Mouse (Mus musculus) gastrocnemius, adult 2 months (tissue): ENCODE results near the gene Gm20388. TPM values are rescaled to one million over a fixed set of nuclear protein-coding genes. Genes with fewer than 3 reads are reported as not detected.

Source experiments
- DNase-seq: peaks from one replicate; pipeline ENCODE4 v3.0.0; 2022
- H3K27ac ChIP-seq: fragments of 200-600 bp; 2 replicates; pipeline ENCODE4 v1.8.1; 2022; ENCODE audit warnings: mild to moderate bottlenecking
- H3K4me3 ChIP-seq: fragments of 200-600 bp; 2 replicates; pipeline ENCODE4 v1.8.1; 2022; ENCODE audit warnings: mild to moderate bottlenecking, moderate library complexity
- CTCF ChIP-seq: fragments of 200-600 bp; IDR thresholded peaks from 2 replicates; pipeline ENCODE4 v1.8.1; 2022; ENCODE audit warnings: antibody characterized with exemption, mild to moderate bottlenecking, moderate library complexity
- intact Hi-C: fragments of 180-260 bp; cut with DNase I; formaldehyde crosslinking; loops from one replicate; pipeline ENCODE4 v1.15.1; 2025
- total RNA-seq, 2 experiments: library from RNA; stranded (reverse); gene quantifications; 2 replicates each; pipeline ENCODE4 v1.2.3; 2021

Gene Gm20388
- total RNA-seq, 2 experiments from 2014 or later = 6.1 to 15.0 TPM

DNA sequence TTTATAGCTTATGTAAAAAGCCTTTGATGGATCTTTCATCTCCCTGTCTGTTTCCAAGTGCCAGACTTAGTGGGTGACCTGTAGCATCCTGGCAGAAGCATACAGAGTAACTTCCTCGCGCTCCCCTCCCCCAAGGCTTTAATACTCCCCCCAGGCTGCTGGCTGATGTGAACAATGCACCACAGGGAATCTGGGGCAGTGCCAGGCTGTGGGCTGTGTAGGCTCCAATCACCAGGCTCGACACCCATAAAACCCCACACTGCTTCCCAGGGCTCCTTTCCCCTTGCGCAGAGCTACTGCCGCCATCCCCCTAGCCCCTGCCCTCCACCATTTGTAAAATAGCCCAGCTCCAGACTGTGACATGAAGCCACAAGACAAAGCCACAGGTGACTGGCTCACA lies 257.2 kb downstream of the Gm20388 start:
- intact Hi-C loops = no loop called here
- no peak for TF ChIP-seq CTCF

DNA sequence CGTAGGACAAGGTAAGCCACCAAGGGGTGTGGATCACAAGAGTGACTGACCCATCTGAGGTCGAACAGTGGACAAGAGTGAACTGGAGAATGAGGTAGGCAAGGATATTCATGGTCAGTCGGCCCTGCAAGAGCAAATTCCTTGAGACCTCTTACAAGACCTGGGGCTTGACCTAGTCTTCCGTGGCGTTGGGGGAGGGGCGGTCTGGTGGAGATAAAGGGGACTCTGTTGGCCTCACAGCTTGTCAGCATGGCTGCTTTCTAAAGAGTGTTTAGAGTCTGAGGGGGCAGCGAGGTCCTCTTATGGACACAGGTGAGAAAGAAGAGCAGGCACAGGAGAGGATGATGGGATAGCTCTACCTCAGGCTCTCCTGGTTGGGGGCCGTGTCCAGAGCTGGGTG lies 258.5 kb downstream of the Gm20388 start:
- intact Hi-C loops = no loop called here
- no peak for TF ChIP-seq CTCF
- DNase-seq = no peak
- H3K27ac ChIP-seq = no peak overlapping the region
- no peak overlapping the region for H3K4me3 ChIP-seq

More for the DNA sequence above, 257.2 kb downstream of the Gm20388 start:
- Histone ChIP-seq H3K4me3 (no peak overlapping the region), H3K27ac (no peak overlapping the region)
- no peak for DNase-seq

DNA sequence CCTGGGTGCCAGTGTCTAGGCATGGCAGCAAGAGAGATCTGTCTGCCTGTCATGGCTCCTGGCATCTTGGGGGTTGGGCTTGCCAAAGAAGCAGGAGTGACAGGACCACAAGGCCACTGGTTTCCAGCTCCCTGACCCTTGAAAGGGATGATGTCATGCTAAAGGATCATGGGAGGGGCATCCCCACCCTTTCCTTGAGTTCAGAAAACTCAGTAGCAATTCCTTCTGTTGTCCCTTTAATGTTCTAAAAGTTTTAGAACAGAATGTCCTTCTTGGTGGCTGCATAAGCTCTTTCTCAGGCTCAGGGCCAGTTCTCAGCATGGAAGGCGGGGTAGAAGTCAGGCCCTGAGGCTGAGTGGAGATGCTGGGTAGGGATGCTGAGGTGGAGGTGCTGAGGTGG lies 262.6 kb downstream of the Gm20388 start:
- intact Hi-C loops = no loop called here
- no peak for TF ChIP-seq CTCF
- H3K4me3 ChIP-seq = no peak overlapping the region

DNA sequence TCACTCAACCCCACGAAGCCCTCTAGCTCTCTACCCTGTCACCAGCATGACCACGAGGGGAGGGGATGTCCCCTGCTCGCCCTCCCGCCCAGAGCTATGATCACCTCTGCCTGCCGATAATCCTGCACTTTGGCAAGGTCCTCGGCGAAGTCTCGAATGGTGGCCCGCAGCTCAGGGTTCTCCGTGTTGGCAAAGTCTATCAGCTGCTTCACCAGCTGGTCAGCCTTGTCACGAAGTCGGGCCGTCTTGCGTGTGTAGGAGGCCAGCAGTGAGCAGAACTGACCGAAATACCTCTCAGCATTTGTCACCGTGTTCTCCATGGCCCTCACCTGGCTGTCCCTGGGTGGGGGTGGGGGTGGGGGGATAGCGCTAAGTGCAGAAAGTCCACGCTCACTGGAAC lies 264.0 kb downstream of the Gm20388 start:
- Histone ChIP-seq H3K27ac (no peak overlapping the region), H3K4me3 (no peak overlapping the region)
- intact Hi-C loops = loop anchor here (5.0 kb wide), 2 partner anchors 93 to 423 kb away; no protein-coding TSS in a partner anchor
- no peak for TF ChIP-seq CTCF
- DNase-seq = no peak

More for the DNA sequence above, 262.6 kb downstream of the Gm20388 start:
- DNase-seq = no peak
- H3K27ac ChIP-seq = no peak overlapping the region

DNA sequence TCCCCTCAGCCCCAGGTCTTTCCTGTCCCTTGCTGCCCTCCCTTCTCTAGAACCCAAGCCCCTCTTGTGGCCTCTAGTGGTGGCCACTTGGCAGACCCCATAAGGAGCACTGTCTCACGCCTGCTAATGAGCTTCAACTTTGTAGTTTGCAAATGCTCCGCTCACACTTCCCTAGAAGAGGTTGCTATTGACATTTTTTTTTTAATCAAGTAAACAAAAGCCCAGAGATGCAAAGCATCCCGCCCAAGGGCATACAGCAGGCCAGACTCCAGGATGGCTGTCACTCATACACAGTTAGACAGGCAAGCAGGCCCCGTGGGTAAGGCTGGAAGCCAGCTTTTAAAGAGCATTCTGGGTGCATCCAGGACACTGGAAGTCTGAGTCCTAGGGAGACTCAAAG lies 266.0 kb downstream of the Gm20388 start:
- TF ChIP-seq CTCF = no peak
- intact Hi-C loops = loop anchor here (5.0 kb wide), 2 partner anchors 91 to 421 kb away; no protein-coding TSS in a partner anchor
- H3K4me3 ChIP-seq = no peak overlapping the region
- DNase-seq = no peak
- H3K27ac ChIP-seq = no peak overlapping the region

DNA sequence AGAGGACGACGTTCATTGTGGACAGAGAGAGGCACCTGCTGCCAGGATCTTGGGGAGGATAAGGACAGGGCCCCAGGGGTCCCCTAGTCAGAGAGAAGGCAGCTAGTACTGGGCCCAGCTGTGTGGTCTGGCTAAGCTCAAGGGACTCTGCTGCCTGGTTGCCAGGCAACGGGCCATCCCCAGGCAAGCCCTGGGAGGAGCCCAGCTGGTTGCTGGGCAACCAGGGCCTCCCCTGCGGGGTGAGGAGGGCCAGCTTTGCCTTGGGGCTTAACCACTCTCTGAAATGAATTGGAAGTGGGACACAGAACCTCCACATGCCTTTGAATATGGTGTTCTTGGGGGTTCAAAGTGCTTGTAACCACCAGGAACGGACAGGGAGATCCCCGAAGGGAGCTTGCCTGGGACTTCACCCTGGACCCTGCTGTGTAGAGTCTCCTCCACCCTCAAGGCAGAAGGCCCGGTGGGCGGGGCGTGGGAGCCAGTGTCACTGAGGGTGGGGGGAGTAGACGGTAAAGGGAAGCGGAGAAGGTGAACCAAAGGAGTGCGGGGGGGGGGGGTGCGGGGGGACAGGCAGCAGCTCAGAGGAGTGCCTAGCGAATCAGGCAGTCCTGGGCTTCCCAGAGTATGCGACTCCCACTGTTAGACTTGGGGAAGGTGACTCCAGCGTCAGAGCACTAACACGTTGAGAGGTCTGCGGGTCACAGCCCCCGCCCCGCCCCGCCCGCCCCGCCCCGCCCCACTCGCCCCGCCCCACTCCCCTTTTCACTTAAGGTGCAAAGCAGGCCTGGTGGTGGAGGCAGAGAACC lies 266.9 kb downstream of the Gm20388 start, which contains the start of gene Fam92b:
Fam92b (minus strand) TSS at position 149 of the 806 bp plus-strand sequence.
- no peak within 1 kb of the TSS for H3K4me3 ChIP-seq
- TF ChIP-seq CTCF = no peak
- H3K27ac ChIP-seq = no peak within 1 kb of the TSS
- DNase-seq = peak; percentile 61
- intact Hi-C loops = loop anchor here (5.0 kb wide), 2 partner anchors 90 to 420 kb away; no protein-coding TSS in a partner anchor

DNA sequence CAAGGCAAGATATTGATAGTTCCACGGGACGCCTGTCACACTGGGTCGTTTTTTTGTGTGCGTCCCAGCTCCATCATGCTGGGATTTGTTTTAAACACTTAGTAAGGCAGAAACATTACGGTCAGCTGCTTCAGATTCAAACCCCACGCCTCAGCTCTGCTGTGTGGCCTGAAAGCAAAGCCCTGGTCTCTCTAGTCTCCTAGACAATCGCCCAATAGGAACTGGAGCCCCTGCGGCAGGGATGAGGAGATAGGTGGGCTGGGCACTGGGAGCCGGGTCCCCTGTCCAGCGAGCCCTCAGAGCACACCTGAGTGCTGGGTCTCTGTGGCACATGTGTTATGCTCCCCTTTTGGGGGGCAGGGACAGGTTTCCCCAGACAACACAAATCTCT lies 267.5 kb downstream of the Gm20388 start:
- no peak for TF ChIP-seq CTCF
- no peak for DNase-seq
- H3K27ac ChIP-seq = no peak overlapping the region
- no peak overlapping the region for H3K4me3 ChIP-seq
- intact Hi-C loops = loop anchor here (5.0 kb wide), 2 partner anchors 89 to 419 kb away; no protein-coding TSS in a partner anchor

DNA sequence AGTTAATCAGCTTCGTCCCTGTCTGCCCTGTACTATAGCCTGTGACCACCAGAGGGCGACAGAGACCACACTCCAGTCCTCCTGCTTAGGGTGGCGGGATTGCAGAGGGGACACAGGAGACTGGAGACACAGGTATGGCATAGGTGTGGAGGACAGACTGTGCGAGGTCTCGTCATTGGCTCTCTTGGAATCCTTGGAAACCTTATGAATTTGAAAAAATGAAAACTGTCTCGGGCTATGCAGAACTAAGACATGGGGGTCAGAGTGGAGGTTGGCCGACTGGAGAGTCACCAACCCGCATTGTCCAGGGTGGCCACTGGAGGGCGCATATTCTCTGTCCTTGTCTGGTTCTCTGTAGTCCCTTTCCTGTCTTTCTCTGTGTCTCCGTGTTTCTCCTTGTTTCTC lies 268.4 kb downstream of the Gm20388 start:
- intact Hi-C loops = loop anchor here (1.0 to 5.0 kb wide), 4 partner anchors 88 to 439 kb away; no protein-coding TSS in a partner anchor
- peak; percentile 90 for DNase-seq
- Histone ChIP-seq H3K4me3 (peak overlapping the region; percentile 58), H3K27ac (peak overlapping the region; percentile 54; the same call in 1 of the 2 replicates)
- peak; percentile 79 for TF ChIP-seq CTCF

DNA sequence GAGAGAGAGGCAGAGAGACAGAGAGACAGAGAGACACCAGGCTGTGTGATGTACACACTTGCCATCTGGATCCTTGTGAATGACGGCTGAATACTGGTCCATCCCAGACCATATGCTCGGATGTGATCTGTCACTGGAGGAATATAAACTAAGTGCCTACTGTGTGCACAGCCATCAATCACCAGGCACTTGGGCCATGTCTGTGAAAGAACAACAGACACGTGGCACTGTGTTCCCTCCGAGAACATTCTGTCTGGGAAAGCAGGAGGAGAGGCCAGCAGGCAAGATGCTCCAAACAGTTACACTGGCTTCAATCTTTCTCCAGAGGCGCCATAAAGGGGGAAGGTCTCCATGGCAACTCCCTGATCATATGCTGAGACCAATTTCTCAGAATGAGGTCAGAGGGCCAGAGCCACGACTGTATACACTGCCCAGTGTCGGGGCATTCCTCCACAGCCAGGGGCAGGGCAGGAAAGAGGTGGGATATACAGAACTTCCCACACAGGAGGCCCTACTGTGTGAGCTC lies 269.9 kb downstream of the Gm20388 start:
- H3K4me3 ChIP-seq = no peak overlapping the region
- DNase-seq = no peak
- H3K27ac ChIP-seq = no peak overlapping the region
- no peak for TF ChIP-seq CTCF
- intact Hi-C loops = loop anchor here (2.0 to 5.0 kb wide), 2 partner anchors 30 to 62 kb away; no protein-coding TSS in a partner anchor

DNA sequence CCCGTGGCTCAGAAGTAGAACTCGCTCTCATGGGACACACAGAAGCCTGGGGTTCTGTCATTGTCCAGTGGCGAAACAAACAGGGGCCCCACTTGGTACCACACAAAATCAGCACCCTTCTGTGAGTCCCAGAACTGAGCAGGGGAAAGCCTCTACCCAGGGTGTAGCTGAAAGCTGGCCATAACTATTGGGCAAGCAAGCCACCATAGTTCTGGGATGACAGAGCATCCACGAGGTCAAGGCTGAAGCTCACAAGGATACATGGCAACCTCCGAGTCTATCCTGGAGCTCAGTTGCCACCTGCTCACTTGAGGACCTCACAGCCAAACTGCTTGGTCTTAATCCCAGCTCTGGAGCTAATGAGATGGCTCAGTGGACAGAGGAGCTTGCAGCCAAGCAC lies 270.6 kb downstream of the Gm20388 start:
- intact Hi-C loops = loop anchor here (2.0 to 5.0 kb wide), 2 partner anchors 30 to 61 kb away; no protein-coding TSS in a partner anchor
- no peak for DNase-seq
- peak overlapping the region; percentile 2; the same call in 1 of the 2 replicates for H3K27ac ChIP-seq
- no peak for TF ChIP-seq CTCF
- no peak overlapping the region for H3K4me3 ChIP-seq

DNA sequence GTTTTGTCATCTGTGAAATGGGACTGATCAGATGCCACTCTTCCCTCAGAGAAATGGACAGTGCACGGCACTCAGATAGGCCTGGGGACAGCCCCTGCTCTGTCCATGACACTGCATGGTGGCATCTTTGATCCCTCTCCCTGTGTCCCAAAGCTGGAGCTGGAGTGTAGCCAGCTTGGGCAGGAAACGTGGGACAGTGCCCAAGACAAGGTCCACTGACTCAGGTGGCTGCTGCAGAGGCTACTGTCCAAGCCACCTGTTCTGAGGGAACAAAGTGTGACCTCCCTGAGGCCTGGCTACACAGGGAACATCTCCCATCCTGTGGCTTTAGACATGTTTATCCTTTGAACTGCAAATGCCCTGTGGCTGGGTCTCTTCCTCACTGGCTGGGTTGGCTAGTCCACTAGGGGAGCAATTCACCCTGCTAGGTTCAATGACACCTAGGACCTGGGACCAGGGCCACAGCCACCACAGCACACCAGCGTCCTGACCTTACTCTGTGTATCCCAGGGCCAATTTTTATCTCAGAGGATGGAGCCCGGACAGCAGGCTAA lies 271.3 kb downstream of the Gm20388 start:
- H3K4me3 ChIP-seq = no peak overlapping the region
- H3K27ac ChIP-seq = no peak overlapping the region
- TF ChIP-seq CTCF = peak; percentile 29; the same call in 1 of the 2 replicates
- no peak for DNase-seq
- intact Hi-C loops = loop anchor here (2.0 to 5.0 kb wide), 2 partner anchors 29 to 60 kb away; no protein-coding TSS in a partner anchor

DNA sequence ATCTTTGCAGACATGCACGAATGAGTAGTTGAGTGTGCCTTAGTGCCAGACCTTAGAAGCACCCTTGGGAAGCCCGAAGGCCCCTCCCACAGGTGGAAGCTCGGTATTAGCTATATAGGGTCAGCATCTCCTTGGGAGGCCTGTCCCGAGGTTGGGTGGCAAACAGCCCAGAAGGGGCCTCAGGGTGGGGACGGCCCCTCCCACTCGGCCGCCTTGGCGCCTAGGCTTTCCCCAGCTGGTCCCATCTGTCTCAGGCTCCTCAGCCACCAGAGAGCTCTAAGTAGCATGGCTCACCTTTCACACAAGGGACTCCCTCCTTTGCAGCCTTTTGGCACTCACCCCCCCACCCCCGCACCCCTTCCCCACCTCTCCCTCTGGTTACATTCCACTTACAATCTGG lies 273.7 kb downstream of the Gm20388 start:
- intact Hi-C loops = loop anchor here (5.0 kb wide), 1 partner anchor 58 kb away; no protein-coding TSS in a partner anchor
- no peak for TF ChIP-seq CTCF
- H3K4me3 ChIP-seq = no peak overlapping the region
- peak overlapping the region; percentile 2; the same call in 1 of the 2 replicates for H3K27ac ChIP-seq
- DNase-seq = peak; percentile 76
